Mouse (Mus musculus) hindbrain, embryonic 12.5 days (tissue): Measurements from ENCODE around the gene Gm20388. TPM values are rescaled to one million over a fixed set of nuclear protein-coding genes. Genes with fewer than 3 reads are reported as not detected.

ENCODE experiments used
- ATAC-seq: fragments of 200-750 bp; cut with Nextera tagmentation; 2 replicates; pipeline ENCODE4 v1.8.0; 2017; ENCODE audit warnings: moderate TSS enrichment; ENCODE audit not compliant: low FRiP score
- H3K27ac ChIP-seq: fragments of 300-500 bp; sonication (generic); 2 replicates; pipeline ENCODE4 v1.5.1; 2016; ENCODE audit warnings: mild to moderate bottlenecking
- H3K27me3 ChIP-seq: fragments of 300-500 bp; sonication (generic); 2 replicates; pipeline ENCODE4 v1.6.1; 2016; ENCODE audit warnings: mild to moderate bottlenecking
- H3K36me3 ChIP-seq: fragments of 300-500 bp; sonication (generic); 2 replicates; pipeline ENCODE4 v1.6.1; 2016; ENCODE audit warnings: mild to moderate bottlenecking
- H3K4me1 ChIP-seq: fragments of 300-500 bp; sonication (generic); 2 replicates; pipeline ENCODE4 v1.6.1; 2016
- H3K4me2 ChIP-seq: fragments of 300-500 bp; sonication (generic); replicated peaks from 2 replicates; pipeline ENCODE4 v1.6.1; 2016; ENCODE audit warnings: mild to moderate bottlenecking
- H3K4me3 ChIP-seq: fragments of 300-500 bp; sonication (generic); 2 replicates; pipeline ENCODE4 v1.5.1; 2016; ENCODE audit warnings: mild to moderate bottlenecking
- H3K9ac ChIP-seq: fragments of 300-500 bp; sonication (generic); 2 replicates; pipeline ENCODE4 v1.6.1; 2016; ENCODE audit warnings: mild to moderate bottlenecking, moderate library complexity
- H3K9me3 ChIP-seq: fragments of 300-500 bp; sonication (generic); replicated peaks from 2 replicates; pipeline ENCODE4 v1.6.1; 2016; ENCODE audit warnings: mild to moderate bottlenecking
- WGBS: fragments of 180-500 bp; shearing (Covaris S2); methylation state at CpG from one replicate; pipeline ENCODE4 v1.1.7; 2016; 5-methylcytosine and 5-hydroxymethylcytosine counted together
- polyA plus RNA-seq: library from polyadenylated mRNA; unstranded; fragments of >200 nt; fragmentation: Nextera tagmentation; extraction: Ambion mirVana; gene quantifications from 2 replicates; pipeline ENCODE4 v1.2.1, GENCODE M21; 2016

The Gm20388 gene
- polyA plus RNA-seq, 1 experiment from 2014 or later: not detected

- WGBS: 92% methylated on average over 7 of the region's 7 CpGs
- ATAC-seq: no peak
- Histone ChIP-seq H3K27ac (no peak overlapping the region), H3K4me2 (no peak overlapping the region), H3K9ac (no peak overlapping the region), H3K27me3 (no peaks in the 10 kb centered on the region), H3K4me1 (peaks cover 4% of the 10 kb centered on the region; the same call in 1 of the 2 replicates), H3K4me3 (no peak overlapping the region), H3K9me3 (no peaks in the 10 kb centered on the region), H3K36me3 (peaks cover 32% of the 10 kb centered on the region)
Measured at GRCm38 (mm10) chr8:122901476-122901875, 2990.8 kb downstream of the Gm20388 start.

DNA sequence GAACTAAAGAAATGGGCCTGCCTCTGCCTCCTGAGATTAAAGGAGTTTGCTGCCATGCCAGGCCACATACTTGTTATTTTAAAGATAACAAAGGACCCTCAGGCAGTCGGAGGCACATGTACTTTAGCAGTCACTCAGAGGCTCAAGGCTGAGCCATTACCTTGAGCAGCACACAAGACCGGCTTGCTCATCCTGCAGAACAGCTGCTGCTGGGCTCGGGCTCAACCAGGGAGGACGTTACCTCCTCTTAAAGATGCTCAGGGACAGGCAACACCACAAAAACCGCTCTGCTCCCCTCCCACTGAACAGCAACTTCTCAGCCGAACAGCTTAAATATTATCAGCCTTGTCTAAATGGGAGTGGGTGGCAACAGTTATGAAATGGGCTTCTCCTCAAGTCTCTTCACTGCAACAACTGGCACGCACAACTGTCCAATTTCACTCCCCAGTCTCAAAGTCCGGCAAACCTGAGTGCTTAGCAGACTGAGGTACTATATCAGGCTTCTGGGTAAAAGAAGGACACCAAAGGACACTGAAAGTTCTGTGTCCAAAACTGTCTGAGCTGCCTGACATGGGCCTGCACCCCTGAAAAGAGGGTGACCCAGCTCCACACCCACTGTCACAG, 2991.4 kb downstream of the Gm20388 start:
- ATAC-seq: no peak
- Histone ChIP-seq H3K4me3 (no peak overlapping the region), H3K4me1 (peaks cover 4% of the 10 kb centered on the region; the same call in 1 of the 2 replicates), H3K36me3 (peaks cover 27% of the 10 kb centered on the region), H3K27me3 (no peaks in the 10 kb centered on the region), H3K9ac (no peak overlapping the region), H3K27ac (no peak overlapping the region), H3K9me3 (no peaks in the 10 kb centered on the region), H3K4me2 (no peak overlapping the region)
- WGBS: 84% methylated on average over 8 of the region's 8 CpGs

DNA sequence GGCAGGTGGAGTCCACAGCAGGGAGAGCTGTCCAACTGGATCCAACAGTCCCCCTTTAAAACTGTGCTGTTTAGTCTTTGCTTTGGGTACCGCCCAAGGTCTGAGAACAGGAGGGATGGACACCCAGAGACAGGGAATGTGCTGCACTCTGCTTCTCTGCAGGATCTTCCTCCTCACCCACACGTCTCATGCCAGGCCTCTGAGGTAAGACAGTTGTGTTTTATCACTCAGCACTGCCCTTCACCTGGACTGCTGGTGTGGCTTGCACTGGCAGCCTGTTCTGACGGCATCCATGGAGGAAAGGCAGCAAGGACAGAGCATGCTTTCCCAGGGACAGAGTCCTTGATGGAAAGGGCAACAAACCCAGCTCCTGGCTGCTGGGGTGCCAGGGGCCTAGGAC, 2991.9 kb downstream of the Gm20388 start:
- WGBS: 66% methylated on average over 3 of the region's 3 CpGs
- H3K36me3 ChIP-seq: peaks cover 23% of the 10 kb centered on the region
- no peak for ATAC-seq

DNA sequence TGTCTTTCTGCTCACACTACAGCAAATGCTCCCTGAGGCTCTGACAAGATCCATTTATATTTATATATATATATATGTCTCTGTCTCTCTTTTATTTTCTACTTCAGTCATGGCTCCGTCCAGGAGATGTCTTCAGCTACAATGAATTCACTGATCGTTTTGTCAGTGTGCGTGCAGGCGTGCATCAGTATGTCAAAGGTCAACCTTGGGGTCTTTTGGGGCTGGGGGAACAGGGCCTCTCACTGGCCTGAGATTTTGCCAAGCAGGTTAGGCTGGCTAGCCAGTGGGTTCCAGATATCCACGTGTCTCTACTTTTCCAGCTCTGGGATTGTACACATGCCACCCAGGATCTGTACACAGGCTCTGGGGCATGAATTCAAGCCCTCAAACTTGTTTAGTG, 2992.4 kb downstream of the Gm20388 start:
- Histone ChIP-seq H3K9me3 (no peaks in the 10 kb centered on the region), H3K36me3 (peaks cover 23% of the 10 kb centered on the region), H3K4me2 (no peak overlapping the region), H3K27me3 (no peaks in the 10 kb centered on the region), H3K9ac (no peak overlapping the region), H3K4me1 (peaks cover 4% of the 10 kb centered on the region; the same call in 1 of the 2 replicates), H3K4me3 (no peak overlapping the region), H3K27ac (no peak overlapping the region)
- no peak for ATAC-seq
- WGBS: 31% methylated on average over 5 of the region's 5 CpGs

More for the DNA sequence above, 2991.9 kb downstream of the Gm20388 start:
- Histone ChIP-seq H3K4me2 (no peak overlapping the region), H3K4me1 (peaks cover 4% of the 10 kb centered on the region; the same call in 1 of the 2 replicates), H3K27ac (no peak overlapping the region), H3K4me3 (no peak overlapping the region), H3K27me3 (no peaks in the 10 kb centered on the region), H3K9ac (no peak overlapping the region), H3K9me3 (no peaks in the 10 kb centered on the region)

DNA sequence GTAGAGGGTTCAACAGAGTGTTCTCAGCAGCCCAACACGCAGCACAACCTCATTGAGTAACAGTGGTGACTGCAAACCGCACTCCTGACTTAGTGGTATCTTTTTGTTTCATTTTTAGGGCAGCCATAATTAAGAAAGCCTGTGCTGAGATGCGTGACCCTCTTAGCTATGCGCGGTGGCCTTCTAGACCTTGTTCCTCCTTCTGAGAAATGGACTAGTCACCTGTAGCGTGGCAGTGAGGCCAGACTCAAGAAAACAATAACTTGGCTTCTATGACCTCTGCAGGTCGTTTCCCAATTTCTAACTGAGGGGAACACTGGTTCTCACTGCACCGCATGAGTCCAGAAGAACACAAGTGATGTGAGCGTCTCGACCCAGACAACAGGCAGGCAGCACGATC, 2993.9 kb downstream of the Gm20388 start:
- Histone ChIP-seq H3K27ac (no peak overlapping the region), H3K4me3 (no peak overlapping the region), H3K27me3 (no peaks in the 10 kb centered on the region), H3K9ac (no peak overlapping the region), H3K4me2 (no peak overlapping the region), H3K4me1 (peaks cover 4% of the 10 kb centered on the region; the same call in 1 of the 2 replicates), H3K9me3 (no peaks in the 10 kb centered on the region), H3K36me3 (peaks cover 16% of the 10 kb centered on the region)
- WGBS: 83% methylated on average over 11 of the region's 11 CpGs
- ATAC-seq: no peak

- ATAC-seq: no peak
- H3K27ac ChIP-seq: no peak overlapping the region
- H3K4me3 ChIP-seq: no peak overlapping the region
- no peaks in the 10 kb centered on the region for H3K27me3 ChIP-seq
- no peaks in the 10 kb centered on the region for H3K9me3 ChIP-seq
- peaks cover 13% of the 10 kb centered on the region for H3K36me3 ChIP-seq
- H3K4me1 ChIP-seq: peaks cover 8% of the 10 kb centered on the region; the same call in 1 of the 2 replicates
- 88% methylated on average over 4 of the region's 4 CpGs for WGBS
- no peak overlapping the region for H3K4me2 ChIP-seq
- no peak overlapping the region for H3K9ac ChIP-seq
Measured at GRCm38 (mm10) chr8:122905346-122905745, 2994.7 kb downstream of the Gm20388 start.

DNA sequence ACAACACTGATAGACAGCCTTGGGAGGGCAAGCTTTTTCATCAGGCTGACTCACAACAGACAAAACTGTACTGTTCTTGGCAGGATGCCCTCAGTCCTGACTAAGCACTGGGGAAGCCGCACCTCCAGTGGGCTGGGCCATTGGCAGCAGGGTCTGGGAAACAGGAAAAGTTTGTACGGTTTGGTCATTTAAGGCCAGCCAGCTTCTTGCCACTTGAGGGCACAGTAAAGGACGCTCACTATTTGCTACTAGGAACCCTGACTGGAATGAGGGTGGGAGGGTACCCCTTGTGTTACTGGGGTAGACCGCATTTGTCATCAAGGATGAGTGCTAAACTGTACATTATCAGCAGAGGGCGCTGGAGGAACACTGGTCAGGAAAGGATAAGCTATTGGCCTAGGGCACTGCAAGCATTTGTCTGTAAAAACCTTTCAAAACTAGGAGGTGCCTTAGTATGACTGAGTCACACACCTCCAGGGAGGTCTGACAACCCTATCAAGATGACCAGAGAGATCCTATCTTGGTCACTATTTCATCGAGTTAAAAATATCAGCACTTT, 2995.9 kb downstream of the Gm20388 start:
- Histone ChIP-seq H3K4me3 (no peak overlapping the region), H3K36me3 (peaks cover 13% of the 10 kb centered on the region), H3K4me2 (no peak overlapping the region), H3K4me1 (peaks cover 8% of the 10 kb centered on the region; the same call in 1 of the 2 replicates), H3K9me3 (no peaks in the 10 kb centered on the region), H3K9ac (no peak overlapping the region), H3K27ac (no peak overlapping the region), H3K27me3 (no peaks in the 10 kb centered on the region)
- 53% methylated on average over 6 of the region's 6 CpGs for WGBS
- ATAC-seq: peak; percentile 72; the same call in 1 of the 2 replicates

- H3K36me3 ChIP-seq: peaks cover 23% of the 10 kb centered on the region
- WGBS: 76% methylated on average over 3 of the region's 3 CpGs
- H3K9me3 ChIP-seq: no peaks in the 10 kb centered on the region
Measured at GRCm38 (mm10) chr8:122912150-122912549, 3001.5 kb downstream of the Gm20388 start.

GRCm38 (mm10) chr8:122912871-122913270, 3002.2 kb downstream of the Gm20388 start:
- WGBS: 80% methylated on average over 4 of the region's 4 CpGs
- no peak for ATAC-seq
- Histone ChIP-seq H3K36me3 (peaks cover 19% of the 10 kb centered on the region), H3K4me2 (no peak overlapping the region), H3K4me1 (peaks cover 14% of the 10 kb centered on the region), H3K27ac (no peak overlapping the region), H3K9me3 (no peaks in the 10 kb centered on the region), H3K4me3 (no peak overlapping the region), H3K27me3 (no peaks in the 10 kb centered on the region), H3K9ac (no peak overlapping the region)

More at GRCm38 (mm10) chr8:122912150-122912549, 3001.5 kb downstream of the Gm20388 start:
- H3K4me1 ChIP-seq: peaks cover 7% of the 10 kb centered on the region
- no peak overlapping the region for H3K9ac ChIP-seq
- no peak overlapping the region for H3K27ac ChIP-seq
- no peaks in the 10 kb centered on the region for H3K27me3 ChIP-seq
- ATAC-seq: no peak
- H3K4me3 ChIP-seq: no peak overlapping the region
- no peak overlapping the region for H3K4me2 ChIP-seq

DNA sequence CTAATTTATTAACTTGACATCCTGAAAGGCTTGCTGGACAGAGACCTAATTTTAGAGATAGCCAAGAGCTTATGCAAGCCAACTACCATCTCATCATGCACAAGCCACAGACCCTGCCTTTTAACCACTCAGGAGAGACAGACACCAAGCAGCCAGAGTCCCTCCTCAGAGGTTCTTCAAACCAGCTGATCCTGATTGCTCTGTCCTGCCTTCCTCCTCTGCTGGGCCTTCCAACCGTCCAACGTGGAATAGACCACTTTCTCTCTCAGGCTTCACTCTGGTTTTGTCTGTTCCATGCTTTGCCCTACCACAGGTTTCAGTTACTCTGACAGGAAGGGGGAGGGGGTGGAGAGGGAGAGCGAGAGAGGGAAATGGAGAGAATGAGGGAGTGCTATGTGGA, 3006.1 kb downstream of the Gm20388 start:
- no peak overlapping the region for H3K4me2 ChIP-seq
- peaks cover 34% of the 10 kb centered on the region for H3K4me1 ChIP-seq
- WGBS: 76% methylated on average over 3 of the region's 3 CpGs
- no peak overlapping the region for H3K9ac ChIP-seq
- peaks cover 9% of the 10 kb centered on the region; the same call in 1 of the 2 replicates for H3K36me3 ChIP-seq
- H3K9me3 ChIP-seq: no peaks in the 10 kb centered on the region
- H3K4me3 ChIP-seq: no peak overlapping the region
- H3K27ac ChIP-seq: no peak overlapping the region
- no peak for ATAC-seq
- no peaks in the 10 kb centered on the region for H3K27me3 ChIP-seq

DNA sequence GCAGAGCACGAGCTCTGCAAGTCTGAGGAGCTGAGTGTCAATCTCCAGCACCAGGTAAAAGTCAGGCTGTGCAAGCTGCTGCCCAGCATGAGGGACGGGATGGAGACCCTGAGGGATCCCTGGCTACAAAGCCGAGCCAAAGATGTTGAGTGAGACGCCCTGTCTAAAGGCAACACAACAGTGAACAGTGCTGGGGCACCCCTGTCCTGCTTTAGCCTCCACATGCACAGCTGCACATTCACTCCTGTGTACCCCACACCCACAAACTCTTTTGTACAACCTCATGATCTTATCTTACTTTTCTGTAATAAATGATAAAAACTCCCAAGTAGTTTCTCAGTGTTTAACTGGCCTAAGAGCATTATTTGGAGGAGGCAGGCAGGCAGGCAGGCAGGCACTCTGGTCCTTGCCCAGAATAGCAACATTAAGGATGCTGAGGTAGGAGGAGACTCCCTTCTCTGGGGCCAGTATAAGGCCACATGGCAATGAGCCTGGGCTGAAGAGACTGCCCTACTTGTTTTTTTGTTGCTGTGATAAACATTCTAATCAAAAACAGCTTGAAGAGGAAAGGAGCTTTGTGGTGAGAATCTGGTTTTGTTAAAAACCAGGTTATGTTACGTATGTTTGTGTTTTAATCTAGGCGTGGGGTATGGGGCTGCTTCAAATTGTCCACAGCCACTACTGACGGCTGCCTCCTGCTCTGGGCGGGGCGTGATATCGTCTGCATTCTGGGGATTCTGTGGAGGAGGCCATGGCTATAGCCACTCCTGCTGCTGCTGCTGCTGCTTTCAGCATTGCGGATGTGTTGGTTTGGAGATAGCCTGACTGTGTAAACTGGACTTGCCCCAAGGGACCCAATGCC, 3007.1 kb downstream of the Gm20388 start:
- Histone ChIP-seq H3K27me3 (no peaks in the 10 kb centered on the region), H3K9ac (no peak overlapping the region), H3K4me3 (no peak overlapping the region), H3K4me1 (peaks cover 34% of the 10 kb centered on the region), H3K9me3 (no peaks in the 10 kb centered on the region), H3K27ac (peak overlapping the region; percentile 40; the same call in 1 of the 2 replicates), H3K4me2 (no peak overlapping the region), H3K36me3 (peaks cover 9% of the 10 kb centered on the region; the same call in 1 of the 2 replicates)
- WGBS: 64% methylated on average over 11 of the region's 11 CpGs
- no peak for ATAC-seq

- Histone ChIP-seq H3K27me3 (no peaks in the 10 kb centered on the region), H3K27ac (peak overlapping the region; percentile 12; the same call in 1 of the 2 replicates), H3K4me1 (peaks cover 38% of the 10 kb centered on the region), H3K4me3 (no peak overlapping the region), H3K9me3 (no peaks in the 10 kb centered on the region), H3K9ac (no peak overlapping the region), H3K4me2 (no peak overlapping the region), H3K36me3 (0 out of 2 replicates have a peak, but pooled peaks cover 6% of the 10 kb centered on the region)
- 82% methylated on average over 7 of the region's 7 CpGs for WGBS
- ATAC-seq: no peak
Measured at GRCm38 (mm10) chr8:122918438-122919107, 3007.9 kb downstream of the Gm20388 start.
